Mouse (Mus musculus) brain, embryonic 14.5 days (tissue): ENCODE measurements around the gene S100b. TPM values are rescaled to one million over a fixed set of nuclear protein-coding genes. Genes with fewer than 3 reads are reported as not detected.

Experiments used
- DNase-seq: peaks from one replicate; pipeline ENCODE4 v3.0.0-alpha.2; 2011; ENCODE audit warnings: low read depth
- CTCF ChIP-seq: fragments of 200-500 bp; IDR thresholded peaks from 2 replicates; pipeline ENCODE4 v1.5.1; 2012; ENCODE audit warnings: inconsistent platforms, mild to moderate bottlenecking, moderate library complexity, borderline replicate concordance; ENCODE audit not compliant: insufficient read depth, insufficient read length; ENCODE audit errors: extremely low read depth
- POLR2A ChIP-seq: fragments of 200-500 bp; IDR thresholded peaks from 2 replicates; pipeline ENCODE4 v1.6.1; 2012; ENCODE audit warnings: mild to moderate bottlenecking, inconsistent platforms, borderline replicate concordance; ENCODE audit not compliant: poor library complexity, insufficient read depth, insufficient read length, severe bottlenecking; ENCODE audit errors: extremely low read depth
- polyA plus RNA-seq: library from polyadenylated mRNA; depleted of rRNA; stranded (reverse); fragments of >200 nt; gene quantifications from 2 replicates; pipeline ENCODE4 v1.2.3, GENCODE M21; 2012; rRNA removed

S100b gene
- polyA plus RNA-seq: 0.62 and 1.8 TPM in 2 replicates

DNA sequence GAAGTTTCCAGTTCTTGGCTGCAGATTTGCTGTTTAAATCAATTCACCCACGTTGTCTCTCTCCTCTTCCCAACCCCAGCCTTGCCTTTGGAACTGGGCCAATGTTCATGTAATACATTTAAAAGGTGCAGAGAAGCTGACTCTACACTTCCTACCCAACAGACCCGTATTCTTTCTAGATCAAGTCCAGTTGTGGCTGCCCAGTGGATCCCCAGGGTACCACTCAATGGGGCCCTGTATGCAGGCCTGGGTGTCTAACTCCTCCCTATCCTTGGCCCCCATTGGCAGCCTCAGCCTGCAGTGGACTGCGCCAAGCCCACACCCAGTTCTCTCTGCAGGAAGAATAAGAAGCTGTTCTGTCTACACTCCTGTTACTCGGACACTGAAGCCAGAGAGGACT, at the start of gene S100b:
Gene S100b, plus strand, starts transcription at position 318 of the 400 bp plus-strand sequence.
- no peak for TF ChIP-seq POLR2A
- no peak for TF ChIP-seq CTCF
- DNase-seq: peak; percentile 31

DNA sequence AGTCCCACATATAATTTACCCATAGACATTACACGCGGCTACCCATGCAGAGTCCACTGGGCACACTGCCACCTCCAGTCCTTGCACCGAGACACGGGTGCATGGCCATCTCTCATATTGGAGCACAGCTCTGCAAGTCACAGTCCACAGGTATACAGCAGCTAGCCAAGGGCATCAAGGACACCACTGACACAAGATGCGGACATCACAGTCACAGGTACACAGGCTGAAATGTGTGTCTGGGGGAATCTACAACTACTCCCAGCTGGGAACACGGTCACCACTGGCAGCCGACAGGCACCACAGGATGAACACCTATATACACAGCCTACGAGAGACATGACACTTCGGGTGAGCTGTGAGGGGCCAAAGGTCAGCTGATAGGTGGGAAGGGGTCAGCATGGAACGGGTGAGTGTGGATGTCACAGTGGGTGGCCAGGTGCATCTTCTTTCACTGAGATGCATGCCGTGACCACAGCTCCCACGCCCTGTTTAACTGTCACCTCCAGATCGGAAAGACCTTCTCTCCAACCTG, 46.3 kb upstream of the S100b start:
- TF ChIP-seq CTCF (no peak), POLR2A (no peak)
- DNase-seq: no peak

DNA sequence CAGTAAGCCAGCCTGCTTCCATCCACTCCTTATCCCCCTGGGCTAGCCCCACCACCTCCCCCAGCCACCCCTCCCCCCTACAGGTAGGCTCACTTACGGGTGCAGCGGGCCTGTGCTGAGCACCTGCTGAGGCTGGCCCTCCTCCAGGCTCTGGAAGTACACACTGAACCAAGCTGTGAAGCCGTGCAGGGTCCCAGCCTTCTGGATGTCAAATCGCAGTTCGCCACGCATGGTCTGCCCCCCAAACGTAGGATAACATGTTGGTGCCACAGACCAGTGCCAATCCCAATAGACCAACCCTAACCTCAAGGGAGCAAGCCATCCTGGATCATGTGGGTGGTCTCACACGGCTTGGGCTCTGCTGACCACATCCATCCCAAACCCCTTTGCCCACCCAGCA, 44.4 kb upstream of the S100b start:
- no peak for DNase-seq
- TF ChIP-seq POLR2A (no peak), CTCF (no peak)

DNA sequence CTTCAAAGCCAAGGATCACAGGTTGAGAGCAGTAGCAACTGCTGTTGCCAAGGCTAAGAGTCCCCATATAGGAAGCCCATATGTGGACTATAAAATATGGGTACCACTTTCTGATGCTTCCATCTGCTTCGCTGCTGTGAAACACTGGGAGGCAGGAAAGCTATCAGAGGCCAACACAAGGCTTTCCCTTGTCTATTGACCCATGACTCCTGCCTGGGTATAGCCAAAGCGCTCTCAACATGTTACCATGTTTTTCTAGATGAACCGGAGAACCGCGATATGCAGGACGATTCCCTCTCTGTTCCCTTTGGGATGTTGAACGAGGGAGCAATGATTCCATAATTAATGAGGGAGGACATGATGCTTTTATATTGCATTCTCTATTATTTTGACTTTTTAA, 42.8 kb upstream of the S100b start:
- DNase-seq: no peak
- TF ChIP-seq CTCF (no peak), POLR2A (no peak)

DNA sequence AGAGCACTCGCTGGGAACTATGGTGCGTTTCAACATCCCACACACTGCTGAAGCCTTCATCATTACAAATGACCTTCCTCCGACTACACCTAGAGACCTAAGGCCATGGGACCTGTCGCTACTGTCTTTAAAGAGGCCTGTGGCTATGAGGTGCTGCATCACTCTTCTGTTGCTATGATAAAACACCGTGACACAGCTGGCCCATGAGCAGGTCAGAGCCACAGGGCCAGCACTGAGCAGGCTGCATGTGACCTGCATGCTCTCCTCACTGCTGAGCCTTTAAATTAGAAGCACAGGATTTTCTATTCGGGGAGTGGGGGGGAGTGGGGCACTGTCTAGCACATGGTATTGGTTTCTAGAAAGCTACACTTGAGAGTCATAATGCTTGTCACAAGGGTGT, 41.5 kb upstream of the S100b start:
- no peak for DNase-seq
- TF ChIP-seq CTCF (no peak), POLR2A (no peak)

DNA sequence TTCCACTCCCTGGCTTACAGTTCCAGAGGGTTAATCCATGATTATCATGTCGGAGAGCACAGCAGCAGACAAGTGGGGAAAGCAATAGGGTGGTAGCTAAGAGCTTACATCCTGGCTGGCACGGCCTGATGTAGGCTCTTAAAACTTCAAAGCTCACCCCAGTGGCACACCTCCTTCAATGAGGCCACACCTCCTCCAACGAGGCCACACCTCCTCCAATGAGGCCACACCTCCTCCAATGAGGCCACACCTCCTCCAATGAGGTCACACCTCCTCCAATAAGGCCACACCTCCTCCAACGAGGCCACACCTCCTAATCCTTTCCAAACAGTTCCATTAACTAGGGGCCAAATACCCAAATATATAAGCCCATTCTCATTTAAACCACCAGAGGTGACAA, 39.5 kb upstream of the S100b start:
- TF ChIP-seq CTCF (no peak), POLR2A (no peak)
- DNase-seq: no peak

DNA sequence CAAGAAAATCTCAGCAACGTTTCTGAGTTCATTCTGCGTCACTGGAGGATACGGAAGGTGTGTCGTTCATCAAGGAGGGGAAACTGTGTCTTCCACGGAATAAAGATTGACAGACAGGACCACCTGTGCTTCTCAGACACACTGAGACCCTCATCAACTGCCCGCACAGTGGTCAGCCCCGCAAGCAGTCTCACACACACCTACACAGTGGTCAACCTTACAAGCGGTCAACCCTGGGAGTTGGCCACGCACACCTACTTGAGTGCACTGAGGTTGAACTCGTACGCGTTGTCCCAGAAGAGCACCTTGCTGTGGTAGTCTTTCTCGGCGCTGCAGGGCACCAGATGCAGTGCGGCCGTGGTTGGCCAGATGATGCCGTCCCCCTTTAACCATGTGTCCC, 36.6 kb upstream of the S100b start:
- DNase-seq: no peak
- TF ChIP-seq POLR2A (no peak), CTCF (no peak)

DNA sequence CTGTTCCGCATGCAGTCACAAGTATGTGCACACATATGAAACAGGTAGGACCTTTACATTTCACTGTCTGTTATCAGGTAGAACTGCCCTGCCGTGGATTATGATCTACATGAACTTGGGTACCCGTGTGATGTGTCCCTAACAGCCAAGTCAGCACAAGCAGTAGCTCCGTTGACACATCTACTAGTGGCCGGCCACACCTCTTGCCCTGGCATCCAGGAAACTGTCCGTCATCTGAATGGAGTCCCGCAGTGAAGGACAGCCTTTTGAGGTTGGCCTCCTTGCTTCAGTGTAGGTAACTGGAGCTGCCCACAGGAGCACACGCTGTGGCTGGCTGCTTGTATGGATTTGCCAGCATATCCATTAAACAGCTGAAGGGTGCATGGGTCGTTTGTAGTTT, 35.4 kb upstream of the S100b start:
- DNase-seq: no peak
- TF ChIP-seq CTCF: no peak
- no peak for TF ChIP-seq POLR2A

DNA sequence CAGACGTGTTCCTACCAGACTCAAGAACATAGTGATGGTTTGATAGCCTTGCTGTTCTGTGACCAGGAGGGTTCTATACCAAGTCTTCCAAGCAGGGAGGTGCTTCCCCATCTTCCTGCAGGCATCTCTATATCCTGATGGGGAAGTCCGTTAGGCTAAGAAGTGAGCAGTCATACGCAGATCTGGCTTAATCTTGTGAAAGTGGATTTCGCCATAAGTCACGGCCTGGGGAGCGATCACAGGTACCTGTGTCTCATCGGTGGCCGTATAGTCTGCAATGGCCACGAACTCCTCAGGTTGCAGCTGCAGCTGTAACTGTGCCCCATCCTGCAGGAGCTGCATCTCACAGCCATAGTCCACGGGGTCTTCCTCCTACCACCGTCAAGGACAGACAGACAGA, 27.7 kb upstream of the S100b start:
- DNase-seq: no peak
- TF ChIP-seq CTCF (no peak), POLR2A (no peak)

DNA sequence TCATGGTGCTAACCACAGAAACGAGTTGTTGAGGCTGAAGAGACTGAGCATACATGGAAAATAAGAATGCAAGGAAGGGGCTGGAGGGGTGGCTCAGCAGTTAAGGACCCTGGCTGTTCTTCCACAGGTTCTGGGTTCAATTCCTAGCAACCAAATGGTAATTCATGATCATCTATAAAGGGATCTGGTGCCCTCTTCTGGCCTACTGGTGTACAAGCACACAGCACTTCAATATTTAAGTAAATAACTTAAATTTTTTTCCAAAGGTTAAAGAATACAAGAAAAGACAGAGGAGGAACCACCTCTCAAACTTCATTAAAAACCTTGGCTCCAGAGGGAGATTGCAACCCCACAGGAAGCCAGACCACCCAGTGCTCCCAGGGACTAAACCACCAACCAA, 24.0 kb upstream of the S100b start:
- TF ChIP-seq CTCF: no peak
- TF ChIP-seq POLR2A: no peak
- DNase-seq: no peak

DNA sequence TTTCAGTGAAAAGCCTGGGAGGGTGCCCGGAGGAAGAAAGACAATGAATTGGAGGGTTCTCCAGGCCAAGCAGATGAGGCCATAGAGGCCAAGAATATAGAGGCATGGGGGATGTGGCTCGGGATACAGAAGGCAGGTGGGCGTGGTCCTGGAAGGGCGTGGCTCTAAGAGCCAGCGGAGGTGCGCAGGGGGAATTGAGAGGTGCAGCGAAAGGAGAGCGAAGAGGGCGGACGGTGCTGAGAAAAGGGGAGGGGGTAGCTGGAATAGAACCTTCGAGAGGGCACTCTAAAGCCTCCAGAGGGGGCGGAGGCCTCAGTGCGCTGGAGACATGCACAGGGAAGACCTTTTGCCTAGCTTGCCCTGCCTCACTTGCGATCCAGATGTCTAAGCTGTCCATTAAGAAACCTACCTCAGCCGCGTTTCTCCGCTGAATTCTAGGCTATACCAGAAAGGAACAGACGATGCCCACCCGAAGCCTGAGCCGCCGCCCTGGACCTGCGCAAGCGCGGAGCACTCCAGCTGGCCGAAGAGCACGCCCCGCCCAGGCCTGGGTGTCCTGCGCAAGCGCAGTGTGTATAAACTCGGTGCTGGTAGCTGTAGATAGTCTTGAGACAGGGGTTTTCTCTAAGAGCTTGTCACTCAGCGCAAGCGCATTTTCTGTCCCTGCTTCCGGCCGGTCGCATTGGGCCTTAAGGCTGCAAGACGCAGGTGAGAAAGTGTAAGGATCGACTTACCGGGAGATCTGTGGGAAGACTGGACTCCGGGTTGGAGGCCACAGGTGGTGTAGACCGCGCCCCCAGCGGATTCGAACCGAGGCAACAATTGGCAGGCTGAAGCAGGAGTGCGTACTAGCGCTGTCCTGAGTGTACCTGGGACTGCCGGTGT, 16.1 kb upstream of the S100b start, which contains the start of gene Prmt2:
Gene Prmt2, minus strand, starts transcription at position 525 of the 885 bp plus-strand sequence.
- DNase-seq: peak; percentile 98
- TF ChIP-seq POLR2A (peak; percentile 86), CTCF (peak; percentile 37)

DNA sequence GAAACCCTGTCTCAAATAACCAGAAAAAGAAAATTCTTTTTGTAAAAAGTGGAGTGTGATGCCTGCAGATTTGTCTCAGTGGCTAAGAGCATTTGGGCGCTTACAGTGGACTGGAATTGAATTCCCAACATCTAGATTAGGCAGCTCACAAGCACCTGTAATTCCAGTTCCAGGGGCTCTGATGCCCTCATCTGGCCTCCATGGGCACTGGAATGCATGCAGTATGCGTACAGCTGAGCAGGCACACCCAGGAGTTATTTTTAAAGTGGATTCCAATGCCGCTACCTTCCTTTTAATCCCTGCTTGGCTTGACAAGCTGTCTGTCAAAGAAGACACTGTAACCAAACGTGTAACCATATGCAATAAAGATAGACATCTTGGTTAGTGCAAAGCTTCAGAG, 14.3 kb upstream of the S100b start:
- TF ChIP-seq CTCF (no peak), POLR2A (no peak)

More for the DNA sequence above, 14.3 kb upstream of the S100b start:
- no peak for DNase-seq
